Mouse (Mus musculus): ENCODE measurements at regions not wholly inside any gene's neighbourhood (a gene's known extent, or its start where the extent isn't known, plus 50 kb on each side); places are given as distances from the start of the nearest gene placed in this dataset.
A peak's percentile ranks its signal among the peaks of the same experiment; 100 is the strongest.

DNA sequence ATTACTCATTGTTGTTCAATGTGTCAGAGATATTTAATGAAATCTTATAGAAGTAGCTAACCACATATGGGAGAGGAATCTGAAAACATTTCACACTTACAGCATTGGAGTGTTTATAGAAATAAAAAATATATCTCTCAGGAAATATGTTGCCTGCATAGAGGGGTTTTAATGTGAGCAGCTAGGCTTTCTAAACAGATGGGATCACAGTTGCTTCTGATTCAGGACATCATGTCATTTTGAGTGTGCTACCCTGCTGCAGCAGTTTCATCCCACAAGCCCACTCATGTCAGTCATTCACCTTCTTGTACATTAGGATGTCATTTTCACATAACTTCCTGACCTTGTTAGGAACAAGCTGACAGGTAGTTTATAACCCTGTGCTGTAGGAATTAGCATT lies 1973.4 kb downstream of the Olfm4 start:
- peak in 1 of 2 experiments; percentile 14 for DNase-seq

DNA sequence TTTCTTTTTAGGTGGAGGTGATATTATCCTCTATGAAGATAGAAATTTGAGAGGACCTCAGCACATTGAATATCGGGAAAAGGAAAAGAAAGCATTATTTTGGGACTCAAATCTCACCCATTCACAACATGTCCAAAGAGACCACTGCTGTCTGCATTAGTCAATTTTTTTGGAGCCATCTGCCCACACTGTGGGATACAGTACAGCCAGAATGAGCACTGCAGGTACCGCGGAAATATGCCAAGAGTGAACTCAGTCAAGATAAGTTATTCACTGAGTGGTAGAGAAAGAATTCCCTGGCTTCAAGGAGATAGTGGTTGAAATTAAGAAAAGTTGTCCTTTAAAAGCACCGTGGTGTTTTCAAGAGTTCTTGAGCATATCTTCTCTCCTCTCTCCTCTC lies 2003.9 kb downstream of the Olfm4 start:
- DNase-seq = peak; percentile 93 to 96

DNA sequence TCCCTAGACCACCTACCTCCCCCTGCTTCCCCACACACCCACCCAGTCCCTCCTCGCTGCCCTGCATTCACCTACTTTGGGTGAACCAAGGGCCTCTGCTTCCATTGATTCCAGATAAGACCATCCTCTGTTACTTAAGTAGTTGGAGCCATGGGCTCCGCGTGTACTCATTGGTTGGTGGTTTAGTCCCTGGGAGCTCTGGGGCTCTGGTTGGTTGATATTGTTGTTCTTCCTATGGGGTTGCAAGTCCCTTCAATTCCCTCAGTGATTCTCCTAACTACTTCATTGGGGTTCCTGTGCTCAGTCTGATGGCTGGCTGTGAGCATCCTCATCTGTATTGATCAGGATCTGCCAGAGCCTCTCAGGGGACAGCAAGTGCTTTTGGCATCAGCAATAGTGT lies 2004.5 kb downstream of the Olfm4 start:
- peak; percentile 17 to 51 for DNase-seq

DNA sequence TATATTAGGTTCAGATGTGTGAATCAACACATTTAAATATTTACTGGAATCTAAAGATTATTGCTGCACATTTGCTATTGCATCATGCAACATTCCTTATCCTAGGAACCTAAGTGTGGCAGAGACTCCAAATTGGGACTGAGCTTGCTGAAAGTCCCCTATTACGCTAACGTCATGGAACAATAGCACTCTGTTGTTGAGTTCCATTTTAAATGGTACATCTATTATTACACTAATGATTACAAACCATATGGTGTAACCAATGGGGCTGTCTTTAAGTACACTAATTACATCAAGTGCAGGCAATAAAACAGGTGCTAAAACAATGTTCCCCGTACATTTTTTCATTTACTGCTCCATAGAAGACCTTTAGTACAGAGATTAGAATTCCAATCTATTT lies 2018.9 kb downstream of the Olfm4 start:
- DNase-seq = no peak

DNA sequence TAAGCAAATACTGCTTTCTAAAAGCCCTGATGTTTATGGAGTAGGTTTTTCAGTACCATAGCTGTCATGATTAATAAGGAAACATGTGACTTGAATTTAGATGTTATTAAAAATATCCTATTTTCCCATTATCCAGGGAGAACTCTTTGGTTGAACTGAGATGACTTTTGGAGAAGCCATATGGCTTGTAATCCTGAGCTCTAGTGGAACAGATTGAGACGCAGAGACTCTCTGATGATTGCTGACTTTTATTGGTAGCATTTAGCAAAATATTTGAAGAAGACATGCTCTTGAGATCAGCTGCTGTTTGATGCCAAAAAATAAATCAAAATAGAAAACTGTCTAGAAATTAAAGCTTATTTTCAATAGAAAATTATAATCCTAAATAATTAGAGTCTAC lies 2030.8 kb downstream of the Olfm4 start:
- no peak for DNase-seq

Measured in cerebellum, postnatal 14 days (tissue).